ENCODE assay signal across 21 mouse cellular contexts in the genomic region with DNA sequence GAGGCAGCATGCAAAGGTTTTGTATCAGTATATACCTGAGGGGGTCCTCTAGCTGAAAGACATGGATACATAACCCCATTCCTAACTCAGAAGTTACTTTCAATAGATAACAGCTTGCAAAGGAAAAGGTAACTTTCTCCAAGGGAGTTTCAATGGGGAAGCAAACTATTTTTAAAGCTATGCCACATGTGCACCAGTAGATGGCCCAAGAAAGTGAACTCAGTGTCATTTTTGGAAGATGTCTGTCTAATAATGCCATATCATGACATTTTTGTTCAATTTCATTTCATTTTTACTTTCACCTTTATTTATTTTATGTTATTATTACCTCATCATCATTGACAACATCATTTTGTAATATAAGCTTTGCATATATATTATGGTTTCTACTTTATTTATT.
"Had no signal": no experiment of that assay in that cellular context is flagged by ENCODE, and none has a peak within 500 bp of the region (broad histone marks: within the 10 kb centered on the region; RNA-seq: fewer than 3 reads in every experiment).

No protein-coding gene starts in this region.

- H3K4me2 ChIP-seq: kidney, embryonic 15.5 days; limb, embryonic 12.5 days; limb, embryonic 15.5 days; liver, embryonic 11.5 days; lung, embryonic 14.5 days; midbrain, embryonic 12.5 days; stomach, embryonic 15.5 days had no signal

- H3K36me3 ChIP-seq: kidney, embryonic 15.5 days; limb, embryonic 12.5 days; limb, embryonic 15.5 days; midbrain, embryonic 12.5 days; stomach, embryonic 15.5 days had no signal

- ATAC-seq: liver, postnatal 0 days; lung, postnatal 0 days; midbrain, embryonic 16.5 days had no signal

- H3K9me3 ChIP-seq: kidney, embryonic 15.5 days; limb, embryonic 12.5 days; limb, embryonic 15.5 days; midbrain, embryonic 12.5 days; stomach, embryonic 15.5 days had no signal

- H3K4me1 ChIP-seq: kidney, embryonic 15.5 days; limb, embryonic 12.5 days; limb, embryonic 15.5 days; midbrain, embryonic 12.5 days; stomach, embryonic 15.5 days had no signal

- H3K27ac ChIP-seq: kidney, embryonic 15.5 days; limb, embryonic 12.5 days; limb, embryonic 15.5 days; liver, embryonic 14.5 days; macrophage; midbrain, embryonic 12.5 days; stomach, embryonic 15.5 days had no signal

- DNase-seq: kidney, adult 11 months; kidney, adult 8-10 months; kidney, postnatal 14 days; left cerebral cortex, postnatal 4 days; liver, postnatal 0 days; lung, embryonic 14.5 days; right cerebral cortex, adult 18-20 months; right cerebral cortex, postnatal 14 days; right cerebral cortex, postnatal 4 days; thymus, adult 18-20 months; thymus, postnatal 36 days had no signal

- H3K27me3 ChIP-seq: kidney, embryonic 15.5 days; limb, embryonic 12.5 days; limb, embryonic 15.5 days; midbrain, embryonic 12.5 days; stomach, embryonic 15.5 days had no signal

- H3K4me3 ChIP-seq: kidney, embryonic 15.5 days; limb, embryonic 12.5 days; limb, embryonic 15.5 days; midbrain, embryonic 12.5 days; stomach, embryonic 15.5 days had no signal

- H3K9ac ChIP-seq: kidney, embryonic 15.5 days; limb, embryonic 12.5 days; limb, embryonic 15.5 days; liver, embryonic 14.5 days; liver, postnatal 0 days; lung, embryonic 14.5 days; midbrain, embryonic 12.5 days; stomach, embryonic 15.5 days had no signal
